Mouse (Mus musculus): ENCODE data around the gene Ikbip. TPM values are rescaled to one million over a fixed set of nuclear protein-coding genes. Genes with fewer than 3 reads are reported as not detected.
A peak's percentile ranks its signal among the peaks of the same experiment; 100 is the strongest.

Gene Ikbip
- polyA plus RNA-seq, 1 experiment from 2014 or later, result 12.1 TPM

- ATAC-seq, result no peak
- WGBS, result 77% methylated on average over 2 of the region's 2 CpGs
- Histone ChIP-seq H3K4me1 (replicated peaks; ENCODE audit: control insufficient read depth, insufficient read depth, low read length) (peaks cover 8% of the 10 kb centered on the region), H3K9ac (replicated peaks; ENCODE audit: low read depth, low read length) (no peak overlapping the region), H3K4me2 (ENCODE audit: low read length) (no peak overlapping the region), H3K4me3 (replicated peaks; ENCODE audit: low read length) (no peak overlapping the region), H3K36me3 (ENCODE audit: control insufficient read depth, insufficient read depth) (no peaks in the 10 kb centered on the region), H3K9me3 (ENCODE audit: control insufficient read depth, low read length) (no peaks in the 10 kb centered on the region), H3K27me3 (replicated peaks; ENCODE audit: control insufficient read depth, insufficient read depth, low read length) (no peaks in the 10 kb centered on the region), H3K27ac (ENCODE audit: low read length) (no peak overlapping the region)
Observed at GRCm38 (mm10) chr10:91127395-91127794, 44.7 kb downstream of the Ikbip start.

DNA sequence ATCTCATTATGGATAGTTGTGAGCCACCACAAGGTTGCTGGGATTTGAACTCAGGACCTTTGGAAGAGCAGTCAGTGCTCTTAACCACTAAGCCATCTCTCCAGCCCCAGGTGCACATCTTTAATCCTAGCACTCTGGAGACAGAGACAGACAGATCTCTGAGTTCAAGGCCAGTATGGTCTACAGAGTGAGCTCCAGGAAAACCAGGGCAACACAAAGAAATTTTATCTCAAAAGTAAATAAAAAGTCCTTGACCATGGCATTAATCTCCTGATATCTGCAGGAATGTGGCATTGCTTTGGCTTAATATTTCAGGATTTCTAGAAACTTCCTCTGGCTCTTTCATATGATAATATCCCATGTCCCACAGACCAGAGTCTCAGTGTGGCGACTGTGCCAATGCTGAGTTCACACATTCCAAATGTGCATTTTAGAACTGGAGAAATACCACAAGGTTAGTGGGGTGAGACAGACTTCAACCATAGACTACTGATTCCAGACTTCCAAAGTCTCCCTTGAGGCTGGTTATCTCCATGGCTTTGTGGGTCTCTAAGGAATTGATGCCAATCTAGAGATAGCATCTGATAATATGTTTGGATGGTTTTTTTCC, 45.9 kb downstream of the Ikbip start:
- Histone ChIP-seq H3K9me3 (ENCODE audit: control insufficient read depth, low read length) (no peaks in the 10 kb centered on the region), H3K4me2 (ENCODE audit: low read length) (no peak overlapping the region), H3K27me3 (replicated peaks; ENCODE audit: control insufficient read depth, insufficient read depth, low read length) (no peaks in the 10 kb centered on the region), H3K4me3 (replicated peaks; ENCODE audit: low read length) (no peak overlapping the region), H3K36me3 (ENCODE audit: control insufficient read depth, insufficient read depth) (no peaks in the 10 kb centered on the region), H3K27ac (ENCODE audit: low read length) (no peak overlapping the region), H3K4me1 (replicated peaks; ENCODE audit: control insufficient read depth, insufficient read depth, low read length) (no peaks in the 10 kb centered on the region), H3K9ac (replicated peaks; ENCODE audit: low read depth, low read length) (no peak overlapping the region)
- WGBS, result 71% methylated on average over 1 of the region's 1 CpGs
- no peak for ATAC-seq

GRCm38 (mm10) chr10:91130792-91131191, 48.1 kb downstream of the Ikbip start:
- Histone ChIP-seq H3K4me3 (replicated peaks; ENCODE audit: low read length) (no peak overlapping the region), H3K4me2 (ENCODE audit: low read length) (no peak overlapping the region), H3K9ac (replicated peaks; ENCODE audit: low read depth, low read length) (no peak overlapping the region), H3K4me1 (replicated peaks; ENCODE audit: control insufficient read depth, insufficient read depth, low read length) (peaks cover 5% of the 10 kb centered on the region; the same call in 1 of the 2 replicates), H3K36me3 (ENCODE audit: control insufficient read depth, insufficient read depth) (no peaks in the 10 kb centered on the region), H3K27me3 (replicated peaks; ENCODE audit: control insufficient read depth, insufficient read depth, low read length) (no peaks in the 10 kb centered on the region), H3K27ac (ENCODE audit: low read length) (no peak overlapping the region), H3K9me3 (ENCODE audit: control insufficient read depth, low read length) (no peaks in the 10 kb centered on the region)
- WGBS, result 81% methylated on average over 3 of the region's 3 CpGs
- ATAC-seq, result no peak

DNA sequence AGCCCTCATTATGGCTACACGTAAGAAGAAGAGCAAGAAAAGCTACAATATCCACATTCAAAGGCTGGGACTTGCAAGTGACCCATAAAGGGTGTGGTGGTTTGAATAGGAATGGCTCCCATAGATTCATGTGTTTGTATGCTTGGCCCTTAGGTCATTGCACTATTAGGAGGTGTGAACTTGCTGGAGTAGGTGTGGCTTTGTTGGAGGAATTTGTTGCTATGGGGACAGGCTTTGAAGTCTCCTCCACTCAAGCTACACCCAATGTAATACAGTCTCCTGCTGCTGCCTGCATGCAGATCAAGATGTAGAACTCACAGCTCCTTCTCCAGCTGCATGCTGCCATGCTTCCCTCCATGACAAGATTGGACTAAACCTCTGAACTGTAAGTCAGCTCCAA, 48.8 kb downstream of the Ikbip start:
- Histone ChIP-seq H3K4me1 (replicated peaks; ENCODE audit: control insufficient read depth, insufficient read depth, low read length) (peaks cover 6% of the 10 kb centered on the region; the same call in 1 of the 2 replicates), H3K27me3 (replicated peaks; ENCODE audit: control insufficient read depth, insufficient read depth, low read length) (no peaks in the 10 kb centered on the region), H3K27ac (ENCODE audit: low read length) (no peak overlapping the region), H3K4me3 (replicated peaks; ENCODE audit: low read length) (no peak overlapping the region), H3K36me3 (ENCODE audit: control insufficient read depth, insufficient read depth) (no peaks in the 10 kb centered on the region), H3K9ac (replicated peaks; ENCODE audit: low read depth, low read length) (no peak overlapping the region), H3K9me3 (ENCODE audit: control insufficient read depth, low read length) (no peaks in the 10 kb centered on the region), H3K4me2 (ENCODE audit: low read length) (no peak overlapping the region)
- ATAC-seq, result no peak
- 67% methylated on average over 1 of the region's 1 CpGs for WGBS

DNA sequence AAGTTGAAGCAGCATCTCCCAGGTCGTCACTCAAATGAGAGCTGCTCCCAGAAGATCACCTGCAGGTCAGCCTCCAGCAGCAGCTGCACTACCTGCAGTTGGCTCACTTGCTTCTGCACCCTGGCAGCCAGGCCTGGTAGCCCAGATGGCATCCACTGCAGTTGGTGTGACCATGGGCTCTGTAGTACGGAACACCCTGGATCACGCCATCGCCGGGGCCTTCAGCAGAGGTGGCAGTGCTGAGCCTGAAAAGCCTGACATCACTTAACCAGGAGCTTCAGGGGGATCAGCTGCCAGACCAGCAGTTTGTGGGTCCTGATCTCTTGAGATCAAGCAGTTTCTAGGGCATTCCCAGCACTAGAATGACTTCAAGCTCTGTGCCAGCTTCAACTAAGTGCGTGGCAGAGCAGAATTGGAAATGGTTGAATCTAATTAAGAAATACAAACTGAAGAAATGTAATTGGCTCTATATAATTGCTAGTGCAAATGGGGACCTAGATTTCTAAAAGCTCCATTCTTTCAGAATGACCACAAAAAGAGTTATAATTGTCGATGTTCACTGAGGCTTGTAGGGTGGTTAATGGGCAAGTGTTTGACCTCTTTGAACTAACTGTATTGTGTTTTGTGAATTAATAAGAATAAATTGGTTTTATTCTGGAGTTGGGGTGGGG, 52.7 kb downstream of the Ikbip start:
- Histone ChIP-seq H3K9ac (replicated peaks; ENCODE audit: low read depth, low read length) (no peak overlapping the region), H3K9me3 (ENCODE audit: control insufficient read depth, low read length) (no peaks in the 10 kb centered on the region), H3K27me3 (replicated peaks; ENCODE audit: control insufficient read depth, insufficient read depth, low read length) (no peaks in the 10 kb centered on the region), H3K4me2 (ENCODE audit: low read length) (no peak overlapping the region), H3K4me1 (replicated peaks; ENCODE audit: control insufficient read depth, insufficient read depth, low read length) (peaks cover 6% of the 10 kb centered on the region; the same call in 1 of the 2 replicates), H3K36me3 (ENCODE audit: control insufficient read depth, insufficient read depth) (no peaks in the 10 kb centered on the region), H3K27ac (ENCODE audit: low read length) (no peak overlapping the region), H3K4me3 (replicated peaks; ENCODE audit: low read length) (no peak overlapping the region)
- peak; percentile 74 for ATAC-seq
- WGBS, result 36% methylated on average over 7 of the region's 7 CpGs

GRCm38 (mm10) chr10:91137400-91137799, 54.7 kb downstream of the Ikbip start:
- 76% methylated on average over 9 of the region's 9 CpGs for WGBS
- ATAC-seq, result no peak
- no peak overlapping the region for H3K4me2 ChIP-seq (ENCODE audit: low read length)
- H3K27ac ChIP-seq (ENCODE audit: low read length), result no peak overlapping the region
- no peak overlapping the region for H3K9ac ChIP-seq (replicated peaks; ENCODE audit: low read depth, low read length)
- H3K4me1 ChIP-seq (replicated peaks; ENCODE audit: control insufficient read depth, insufficient read depth, low read length), result peaks cover 6% of the 10 kb centered on the region; the same call in 1 of the 2 replicates
- no peaks in the 10 kb centered on the region for H3K27me3 ChIP-seq (replicated peaks; ENCODE audit: control insufficient read depth, insufficient read depth, low read length)
- no peaks in the 10 kb centered on the region for H3K36me3 ChIP-seq (ENCODE audit: control insufficient read depth, insufficient read depth)
- H3K9me3 ChIP-seq (ENCODE audit: control insufficient read depth, low read length), result no peaks in the 10 kb centered on the region
- no peak overlapping the region for H3K4me3 ChIP-seq (replicated peaks; ENCODE audit: low read length)

GRCm38 (mm10) chr10:91138317-91138716, 55.6 kb downstream of the Ikbip start:
- Histone ChIP-seq H3K4me1 (replicated peaks; ENCODE audit: control insufficient read depth, insufficient read depth, low read length) (peaks cover 6% of the 10 kb centered on the region; the same call in 1 of the 2 replicates), H3K4me3 (replicated peaks; ENCODE audit: low read length) (no peak overlapping the region), H3K27me3 (replicated peaks; ENCODE audit: control insufficient read depth, insufficient read depth, low read length) (no peaks in the 10 kb centered on the region), H3K27ac (ENCODE audit: low read length) (no peak overlapping the region), H3K36me3 (ENCODE audit: control insufficient read depth, insufficient read depth) (no peaks in the 10 kb centered on the region), H3K4me2 (ENCODE audit: low read length) (no peak overlapping the region), H3K9me3 (ENCODE audit: control insufficient read depth, low read length) (no peaks in the 10 kb centered on the region), H3K9ac (replicated peaks; ENCODE audit: low read depth, low read length) (no peak overlapping the region)
- WGBS, result 87% methylated on average over 3 of the region's 3 CpGs
- ATAC-seq, result no peak

GRCm38 (mm10) chr10:91139148-91139766, 56.5 kb downstream of the Ikbip start:
- no peak overlapping the region for H3K4me3 ChIP-seq (replicated peaks; ENCODE audit: low read length)
- no peak overlapping the region for H3K27ac ChIP-seq (ENCODE audit: low read length)
- 91% methylated on average over 14 of the region's 14 CpGs for WGBS
- H3K36me3 ChIP-seq (ENCODE audit: control insufficient read depth, insufficient read depth), result no peaks in the 10 kb centered on the region
- H3K27me3 ChIP-seq (replicated peaks; ENCODE audit: control insufficient read depth, insufficient read depth, low read length), result no peaks in the 10 kb centered on the region
- H3K9me3 ChIP-seq (ENCODE audit: control insufficient read depth, low read length), result no peaks in the 10 kb centered on the region
- H3K4me1 ChIP-seq (replicated peaks; ENCODE audit: control insufficient read depth, insufficient read depth, low read length), result peaks cover 6% of the 10 kb centered on the region; the same call in 1 of the 2 replicates
- H3K4me2 ChIP-seq (ENCODE audit: low read length), result no peak overlapping the region
- no peak for ATAC-seq
- H3K9ac ChIP-seq (replicated peaks; ENCODE audit: low read depth, low read length), result no peak overlapping the region

- Histone ChIP-seq H3K36me3 (ENCODE audit: control insufficient read depth, insufficient read depth) (peaks cover 7% of the 10 kb centered on the region), H3K27me3 (replicated peaks; ENCODE audit: control insufficient read depth, insufficient read depth, low read length) (no peaks in the 10 kb centered on the region), H3K9ac (replicated peaks; ENCODE audit: low read depth, low read length) (no peak overlapping the region), H3K27ac (ENCODE audit: low read length) (no peak overlapping the region), H3K9me3 (ENCODE audit: control insufficient read depth, low read length) (no peaks in the 10 kb centered on the region), H3K4me1 (replicated peaks; ENCODE audit: control insufficient read depth, insufficient read depth, low read length) (no peaks in the 10 kb centered on the region), H3K4me3 (replicated peaks; ENCODE audit: low read length) (no peak overlapping the region), H3K4me2 (ENCODE audit: low read length) (no peak overlapping the region)
- 44% methylated on average over 2 of the region's 2 CpGs for WGBS
- peak; percentile 48; the same call in 1 of the 2 replicates for ATAC-seq
Observed at GRCm38 (mm10) chr10:91141564-91141963, 58.8 kb downstream of the Ikbip start.

Measured in forebrain, embryonic 16.5 days (tissue).